Mouse (Mus musculus) liver, embryonic 11.5 days (tissue): ENCODE results near the gene Mien1. TPM values are rescaled to one million over a fixed set of nuclear protein-coding genes. Genes with fewer than 3 reads are reported as not detected.

ENCODE experiments used
- ATAC-seq: fragments of 200-750 bp; cut with Nextera tagmentation; replicated peaks from 2 replicates; pipeline ENCODE4 v1.8.0; 2017; ENCODE audit warnings: moderate number of reproducible peaks, mild to moderate bottlenecking, moderate TSS enrichment, moderate library complexity; ENCODE audit not compliant: low FRiP score
- DNase-seq: peaks from one replicate; pipeline ENCODE4 v3.0.0-alpha.2; 2017; ENCODE audit warnings: low spot score
- H3K27ac ChIP-seq: fragments of 300-500 bp; sonication (generic); 2 replicates; pipeline ENCODE4 v1.5.1; 2014; ENCODE audit warnings: mild to moderate bottlenecking, low read depth, low read length, control low read depth
- H3K27me3 ChIP-seq: fragments of 300-500 bp; sonication (generic); replicated peaks from 2 replicates; pipeline ENCODE4 v1.6.1; 2014; ENCODE audit warnings: low read length, mixed read lengths; ENCODE audit not compliant: control insufficient read depth, insufficient read depth
- H3K36me3 ChIP-seq: fragments of 300-500 bp; sonication (generic); 2 replicates; pipeline ENCODE4 v1.6.1; 2014; ENCODE audit warnings: mild to moderate bottlenecking, low read length, moderate library complexity, mixed read lengths; ENCODE audit not compliant: control insufficient read depth, insufficient read depth
- H3K4me1 ChIP-seq: fragments of 300-500 bp; sonication (generic); replicated peaks from 2 replicates; pipeline ENCODE4 v1.6.1; 2014; ENCODE audit warnings: low read length, mixed read lengths; ENCODE audit not compliant: control insufficient read depth, insufficient read depth
- H3K4me2 ChIP-seq: fragments of 300-500 bp; sonication (generic); 2 replicates; pipeline ENCODE4 v1.6.1; 2014; ENCODE audit warnings: mild to moderate bottlenecking, control low read depth, moderate library complexity
- H3K4me3 ChIP-seq: fragments of 300-500 bp; sonication (generic); 2 replicates; pipeline ENCODE4 v1.5.1; 2014; ENCODE audit warnings: low read depth, low read length, control low read depth
- H3K9ac ChIP-seq: fragments of 300-500 bp; sonication (generic); 2 replicates; pipeline ENCODE4 v1.6.1; 2014; ENCODE audit warnings: low read depth, low read length, control low read depth
- H3K9me3 ChIP-seq: fragments of 300-500 bp; sonication (generic); 2 replicates; pipeline ENCODE4 v1.6.1; 2016; ENCODE audit warnings: low read length, inconsistent platforms, mixed read lengths; ENCODE audit not compliant: control insufficient read depth
- WGBS: fragments of 180-500 bp; shearing (Covaris S2); extraction: QIAGEN DNeasy Blood & Tissue Kit; methylation state at CpG from one replicate; pipeline ENCODE4 v1.1.7; 2014; 5-methylcytosine and 5-hydroxymethylcytosine counted together
- polyA plus RNA-seq: library from polyadenylated mRNA; unstranded; fragments of >200 nt; fragmentation: Nextera tagmentation; extraction: Ambion mirVana; gene quantifications from 2 replicates; pipeline ENCODE4 v1.2.1, GENCODE M21; 2014

The Mien1 gene
- polyA plus RNA-seq: 99.4 and 100 TPM in 2 replicates

DNA sequence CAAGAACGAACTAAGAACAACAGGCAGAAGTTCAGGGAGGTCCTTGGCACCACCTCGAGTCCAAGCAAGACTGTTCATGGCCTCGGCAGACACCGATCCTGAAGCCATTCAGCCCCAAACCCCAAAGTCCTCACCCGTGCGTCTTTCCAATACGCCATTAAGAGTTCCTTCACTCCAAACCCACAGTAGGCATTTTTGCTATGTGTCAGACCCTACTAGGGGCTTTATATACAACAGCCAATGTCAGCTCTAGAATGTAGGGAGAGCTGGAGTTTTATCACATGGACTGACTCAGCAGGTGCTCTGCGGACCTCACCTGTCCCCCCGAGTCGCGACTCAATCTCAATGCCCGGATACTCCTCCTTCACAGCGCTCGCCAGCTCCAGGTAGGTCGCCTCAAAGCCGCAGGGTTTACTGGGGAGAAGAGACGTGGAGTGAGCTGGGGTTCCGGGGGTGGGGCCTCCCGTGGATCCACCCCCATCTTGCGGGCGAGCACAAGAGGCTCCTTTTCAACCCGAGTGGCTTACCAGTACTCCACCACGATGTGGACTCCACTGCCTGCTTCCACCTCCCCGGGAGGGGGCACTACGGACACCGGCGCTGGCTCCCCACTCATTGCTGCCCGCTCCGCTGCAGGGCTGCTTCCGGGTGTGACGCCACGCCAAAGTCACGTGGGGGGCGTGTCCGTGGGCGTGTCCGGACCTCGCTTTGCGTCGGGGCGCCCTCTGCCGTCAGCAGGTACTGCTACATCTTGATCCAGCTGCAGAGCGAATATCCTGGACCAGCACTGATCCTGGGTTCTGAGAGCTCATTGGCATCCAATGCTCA lies at the start of gene Mien1:
Gene Mien1 (minus strand): TSS at position 661 of the 828 bp plus-strand sequence.
- Histone ChIP-seq H3K9me3 (no peaks in the 10 kb centered on the region), H3K4me3 (peak within 1 kb of the TSS; percentile 66), H3K36me3 (peaks cover 2% of the 10 kb centered on the region), H3K4me1 (peaks cover 4% of the 10 kb centered on the region; the same call in 1 of the 2 replicates), H3K27me3 (no peaks in the 10 kb centered on the region), H3K9ac (peak within 1 kb of the TSS; percentile 67), H3K27ac (peak within 1 kb of the TSS; percentile 62), H3K4me2 (peak within 1 kb of the TSS; percentile 92)
- peak; percentile 86 for ATAC-seq
- DNase-seq: peak; percentile 97
- 2% methylated on average over 43 of the region's 43 CpGs for WGBS

DNA sequence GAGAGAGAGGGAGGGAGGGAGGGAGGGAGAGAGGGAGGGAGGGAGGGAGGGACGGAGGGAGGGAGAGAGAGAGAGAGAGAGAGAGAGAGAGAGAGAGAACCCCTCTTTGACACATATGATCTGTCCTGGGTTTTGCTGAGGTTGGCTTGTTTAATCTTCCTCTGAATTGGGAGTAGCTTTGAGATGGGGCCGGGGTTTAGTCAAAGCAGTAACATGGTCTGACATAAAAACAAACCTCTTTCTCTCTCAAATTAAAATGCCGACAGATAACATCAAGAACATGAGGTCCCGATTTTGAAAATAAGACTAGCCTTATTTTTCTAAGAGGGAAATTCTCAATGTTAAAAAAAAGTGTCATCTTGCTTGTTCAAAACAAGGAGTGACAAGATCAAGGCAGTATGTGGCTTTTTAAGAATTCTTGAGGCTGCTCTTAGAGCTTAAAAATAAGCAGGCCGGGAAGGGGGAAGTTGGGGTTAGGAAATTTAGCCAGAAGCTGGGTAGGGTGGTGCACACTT lies 48.8 kb upstream of the Mien1 start:
- DNase-seq (no peak), ATAC-seq (no peak)
- Histone ChIP-seq H3K4me1 (no peaks in the 10 kb centered on the region), H3K9ac (no peak overlapping the region), H3K27ac (no peak overlapping the region), H3K4me2 (no peak overlapping the region), H3K27me3 (no peaks in the 10 kb centered on the region), H3K36me3 (no peaks in the 10 kb centered on the region), H3K4me3 (no peak overlapping the region), H3K9me3 (no peaks in the 10 kb centered on the region)
- 69% methylated on average over 4 of the region's 5 CpGs for WGBS

DNA sequence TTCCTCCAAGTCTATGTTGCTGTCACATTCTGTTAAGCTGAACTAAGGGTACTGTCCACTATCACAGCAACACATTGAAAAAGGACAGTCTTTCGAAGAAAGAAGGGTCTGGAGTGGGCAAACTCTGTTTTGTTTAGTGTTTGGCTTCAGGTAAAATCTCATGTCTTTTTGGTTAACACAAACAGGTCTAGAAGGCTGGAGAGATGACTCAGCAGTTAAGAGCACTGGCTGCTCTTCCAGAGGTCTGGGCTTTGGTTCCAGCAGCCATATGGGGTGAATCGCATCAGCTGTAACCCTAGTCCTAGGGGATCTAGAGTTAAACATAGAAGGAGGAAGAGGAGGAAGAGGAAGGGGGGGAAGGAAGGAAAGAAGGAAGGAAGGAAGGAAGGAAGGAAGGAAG lies 47.0 kb upstream of the Mien1 start:
- no peak overlapping the region for H3K9ac ChIP-seq
- no peaks in the 10 kb centered on the region for H3K36me3 ChIP-seq
- 80% methylated on average over 2 of the region's 2 CpGs for WGBS
- no peaks in the 10 kb centered on the region for H3K9me3 ChIP-seq
- no peak for DNase-seq
- no peak overlapping the region for H3K27ac ChIP-seq
- H3K4me1 ChIP-seq: no peaks in the 10 kb centered on the region
- H3K4me3 ChIP-seq: no peak overlapping the region
- H3K27me3 ChIP-seq: peaks cover 3% of the 10 kb centered on the region; the same call in 1 of the 2 replicates
- no peak overlapping the region for H3K4me2 ChIP-seq
- ATAC-seq: no peak

DNA sequence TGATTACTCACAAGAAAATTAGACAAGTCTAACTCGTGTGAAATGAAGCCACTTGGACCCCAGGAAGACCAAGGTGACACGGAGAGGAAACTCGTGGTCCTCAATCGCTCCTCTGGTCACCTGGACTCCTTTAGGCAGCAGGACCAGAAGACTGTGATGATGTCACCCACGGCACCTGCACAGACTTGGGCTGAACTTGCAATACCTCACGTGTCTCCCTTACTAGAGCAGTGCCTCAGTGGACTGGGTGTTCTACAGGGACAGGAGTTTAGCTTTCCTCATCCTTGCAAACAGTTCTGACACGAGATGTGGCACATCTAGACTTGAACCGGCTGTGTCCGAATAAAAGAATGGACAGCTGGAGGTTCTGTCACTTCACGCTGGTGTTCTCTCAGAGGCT lies 43.3 kb upstream of the Mien1 start:
- H3K27me3 ChIP-seq: peaks cover 3% of the 10 kb centered on the region; the same call in 1 of the 2 replicates
- ATAC-seq (no peak), DNase-seq (no peak)
- H3K27ac ChIP-seq: no peak overlapping the region
- H3K9me3 ChIP-seq: no peaks in the 10 kb centered on the region
- 74% methylated on average over 10 of the region's 10 CpGs for WGBS
- H3K36me3 ChIP-seq: no peaks in the 10 kb centered on the region
- no peak overlapping the region for H3K4me3 ChIP-seq
- no peak overlapping the region for H3K9ac ChIP-seq
- H3K4me1 ChIP-seq: no peaks in the 10 kb centered on the region
- H3K4me2 ChIP-seq: no peak overlapping the region

DNA sequence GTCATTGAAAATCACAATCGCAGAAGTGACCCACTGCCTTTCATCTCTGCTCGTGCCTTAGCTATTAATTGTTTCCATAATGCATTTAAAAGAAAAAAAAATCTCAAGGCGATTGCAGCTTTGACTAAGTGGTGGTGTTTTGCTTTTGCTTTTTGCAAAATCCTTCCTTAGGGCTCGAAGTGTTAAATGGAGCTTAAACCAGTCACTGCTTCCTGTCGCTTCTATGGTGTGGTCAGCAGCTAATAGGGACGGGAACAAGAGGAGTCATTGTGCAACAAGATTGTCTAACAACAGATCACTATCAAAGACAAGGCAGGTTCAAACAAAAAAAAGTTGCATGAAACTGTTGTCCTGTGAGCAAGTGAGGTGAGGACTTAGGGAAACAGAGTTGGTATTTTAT lies 42.4 kb upstream of the Mien1 start:
- no peaks in the 10 kb centered on the region for H3K36me3 ChIP-seq
- 58% methylated on average over 6 of the region's 6 CpGs for WGBS
- no peak overlapping the region for H3K4me3 ChIP-seq
- no peak overlapping the region for H3K4me2 ChIP-seq
- ATAC-seq: no peak
- no peak for DNase-seq
- H3K4me1 ChIP-seq: no peaks in the 10 kb centered on the region
- peaks cover 3% of the 10 kb centered on the region; the same call in 1 of the 2 replicates for H3K27me3 ChIP-seq
- H3K9ac ChIP-seq: no peak overlapping the region
- no peak overlapping the region for H3K27ac ChIP-seq
- no peaks in the 10 kb centered on the region for H3K9me3 ChIP-seq

DNA sequence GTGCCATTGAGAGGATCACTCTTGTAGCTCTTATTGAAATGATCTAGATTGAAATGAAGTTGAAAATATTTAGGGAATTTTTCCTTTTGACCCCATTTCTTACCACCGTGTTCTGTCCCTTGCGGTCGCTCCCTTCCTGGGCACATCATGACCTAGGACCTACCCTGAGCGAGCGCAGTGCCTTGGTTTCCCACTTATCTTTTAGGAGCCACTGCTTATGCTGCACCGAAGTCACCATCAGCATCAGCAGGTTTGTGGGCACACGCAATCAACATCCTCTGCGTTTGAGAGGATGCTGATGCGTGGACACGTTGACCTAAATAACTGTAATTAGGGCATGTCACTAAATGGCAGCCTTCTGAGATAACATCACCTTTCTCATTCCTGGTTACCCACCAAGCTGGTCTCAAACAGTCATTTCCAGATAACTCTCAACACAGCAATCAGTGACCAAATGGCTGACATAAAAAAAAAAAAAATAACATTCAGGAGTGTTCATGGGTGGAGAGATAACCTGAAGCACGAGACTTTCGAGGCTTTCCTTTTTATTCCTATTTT lies 41.2 kb upstream of the Mien1 start:
- ATAC-seq: no peak
- Histone ChIP-seq H3K4me3 (no peak overlapping the region), H3K4me1 (no peaks in the 10 kb centered on the region), H3K27ac (no peak overlapping the region), H3K36me3 (no peaks in the 10 kb centered on the region), H3K9me3 (no peaks in the 10 kb centered on the region), H3K9ac (no peak overlapping the region), H3K4me2 (no peak overlapping the region), H3K27me3 (peaks cover 3% of the 10 kb centered on the region; the same call in 1 of the 2 replicates)
- WGBS: 75% methylated on average over 12 of the region's 12 CpGs
- DNase-seq: no peak

DNA sequence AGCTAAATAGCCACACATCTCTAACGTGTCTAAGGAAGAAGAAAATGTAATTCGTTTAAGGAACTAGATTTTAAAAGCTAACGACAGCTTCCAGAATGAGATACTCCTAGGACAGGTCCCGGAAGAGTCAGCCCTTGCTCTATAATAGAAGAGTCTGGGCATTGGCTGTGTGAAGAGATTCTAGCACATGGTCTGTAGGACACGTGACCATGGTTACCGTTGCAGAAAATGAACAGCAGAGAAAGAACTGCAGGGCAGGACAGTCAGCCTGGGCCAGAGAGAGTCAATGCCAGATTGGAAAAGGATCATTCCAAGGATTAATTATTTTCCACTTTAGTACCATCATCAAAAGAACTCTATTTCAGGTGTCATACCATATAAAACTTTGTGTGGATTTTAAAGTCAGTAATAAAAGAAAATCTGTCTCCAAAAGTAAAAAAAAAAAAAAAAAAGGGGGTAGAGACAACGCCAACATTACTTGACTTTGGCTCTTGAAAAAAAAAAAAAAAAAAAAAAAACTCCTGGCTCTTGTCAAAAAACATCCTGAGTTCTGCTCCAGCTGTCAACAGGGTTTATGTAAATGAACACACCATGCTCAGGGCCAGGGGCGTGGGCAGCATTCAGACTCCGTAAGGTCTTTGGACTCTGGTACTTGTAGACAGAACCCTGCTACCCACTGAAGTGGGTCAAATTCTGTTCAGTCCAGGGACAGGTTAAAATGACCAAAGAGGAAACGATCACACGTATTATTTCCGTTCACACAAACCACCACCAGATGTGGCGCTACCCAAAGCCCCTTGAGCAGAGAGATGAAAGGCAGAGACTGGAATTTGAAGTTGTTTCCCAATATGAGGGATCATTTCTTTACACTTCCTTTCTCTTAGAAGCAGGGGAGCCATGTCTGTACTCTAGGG lies 40.5 kb upstream of the Mien1 start:
- WGBS: 72% methylated on average over 13 of the region's 13 CpGs
- H3K4me2 ChIP-seq: no peak overlapping the region
- no peaks in the 10 kb centered on the region for H3K9me3 ChIP-seq
- ATAC-seq (no peak), DNase-seq (no peak)
- no peak overlapping the region for H3K4me3 ChIP-seq
- no peaks in the 10 kb centered on the region for H3K4me1 ChIP-seq
- H3K27me3 ChIP-seq: peaks cover 3% of the 10 kb centered on the region; the same call in 1 of the 2 replicates
- no peak overlapping the region for H3K27ac ChIP-seq
- H3K9ac ChIP-seq: no peak overlapping the region
- H3K36me3 ChIP-seq: no peaks in the 10 kb centered on the region

DNA sequence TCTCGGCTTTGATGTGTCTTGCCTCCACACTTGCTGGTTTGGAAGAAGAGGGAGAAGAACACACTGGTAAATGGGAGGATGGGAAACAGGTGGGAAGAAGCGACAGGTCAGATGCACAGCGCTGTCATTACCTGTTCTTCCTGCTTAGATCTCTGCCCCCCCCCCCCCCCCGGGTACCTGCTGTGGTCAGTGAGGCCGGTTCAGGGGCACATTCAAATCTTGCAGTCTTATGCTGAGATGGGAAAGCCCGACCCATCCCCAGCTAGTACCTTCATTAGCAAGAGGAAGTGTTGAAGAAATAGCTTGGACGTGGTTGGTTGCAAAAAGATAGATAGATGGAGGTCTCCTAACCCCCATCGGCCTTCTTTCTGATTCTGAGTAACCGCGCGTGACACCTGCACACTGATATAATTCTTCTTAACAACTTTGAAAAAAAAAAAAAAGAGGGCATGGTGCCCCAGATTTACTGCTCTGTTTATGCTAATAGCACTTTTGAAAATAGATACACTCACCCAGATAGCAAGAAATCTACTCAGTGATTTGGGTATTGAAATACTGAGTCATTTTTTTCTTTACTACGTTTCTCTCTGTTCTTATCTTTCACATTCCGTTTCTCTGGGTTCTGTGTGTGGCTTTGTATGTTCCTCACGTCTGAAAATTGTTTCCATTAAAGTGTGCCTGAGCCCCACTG lies 38.4 kb upstream of the Mien1 start:
- Histone ChIP-seq H3K27me3 (peaks cover 6% of the 10 kb centered on the region; the same call in 1 of the 2 replicates), H3K4me1 (no peaks in the 10 kb centered on the region), H3K9me3 (no peaks in the 10 kb centered on the region), H3K4me3 (no peak overlapping the region), H3K4me2 (no peak overlapping the region), H3K9ac (no peak overlapping the region), H3K36me3 (no peaks in the 10 kb centered on the region), H3K27ac (no peak overlapping the region)
- ATAC-seq (no peak), DNase-seq (no peak)
- 61% methylated on average over 14 of the region's 14 CpGs for WGBS
